Mouse (Mus musculus): ENCODE data around the gene Golm1. TPM values are rescaled to one million over a fixed set of nuclear protein-coding genes. Genes with fewer than 3 reads are reported as not detected.

Golm1 gene
- total RNA-seq, 1 experiment: 93.8 TPM

GRCm38 (mm10) chr13:59679908-59680307, 4.3 kb upstream of the Golm1 start:
- no peak for DNase-seq (ENCODE audit: low read depth, low spot score)
- peaks cover 6 to 16% of the 10 kb centered on the region in 2 experiments for H3K4me1 ChIP-seq (ENCODE audit: control insufficient read depth in 2 of 2, insufficient read depth in 2 of 2, low read length in 2 of 2, poor library complexity in 1 of 2)
- in situ Hi-C loops (cut with MboI; ENCODE audit: low sequenced_read_pairs in 2 of 2, unreplicated experiment in 2 of 2): no loop called here
- no peaks in the 10 kb centered on the region for H3K36me3 ChIP-seq (ENCODE audit: control insufficient read depth, insufficient read depth, low read length, poor library complexity, severe bottlenecking)
- peak overlapping the region; percentile 27 to 32; a peak in 2 of 4 replicates for H3K4me3 ChIP-seq (ENCODE audit: insufficient read depth in 1 of 2, low read depth in 1 of 2, low read length in 2 of 2, poor library complexity in 1 of 2, severe bottlenecking in 1 of 2)
- H3K9me3 ChIP-seq (ENCODE audit: control insufficient read depth, insufficient read depth, low read depth, low read length): no peaks in the 10 kb centered on the region
- H3K27ac ChIP-seq (ENCODE audit: insufficient read depth, low read depth, low read length, poor library complexity, severe bottlenecking): peak overlapping the region; percentile 59; the same call in 1 of the 2 replicates
- H3K9ac ChIP-seq (ENCODE audit: insufficient read depth, low read depth, low read length, poor library complexity, severe bottlenecking): peak overlapping the region; percentile 19; the same call in 1 of the 2 replicates
- TF ChIP-seq CHD2 (IDR thresholded peaks at IDR 0.05; ENCODE audit: low read depth, low read length) (no peak), ZNF384 (IDR thresholded peaks at IDR 0.05; ENCODE audit: low read depth, low read length) (no peak), MAFK (IDR thresholded peaks at IDR 0.05; ENCODE audit: insufficient read depth, low read depth, low read length) (no peak), ZC3H11A (IDR thresholded peaks at IDR 0.05; ENCODE audit: borderline replicate concordance, low read depth, low read length) (no peak), HCFC1 (IDR thresholded peaks at IDR 0.05; ENCODE audit: borderline replicate concordance, insufficient read depth, low read length) (no peak)

GRCm38 (mm10) chr13:59679306-59679705, 3.7 kb upstream of the Golm1 start:
- Histone ChIP-seq H3K4me3 (ENCODE audit: insufficient read depth in 1 of 2, low read depth in 1 of 2, low read length in 2 of 2, poor library complexity in 1 of 2, severe bottlenecking in 1 of 2) (peak overlapping the region; percentile 28 to 32), H3K27ac (ENCODE audit: insufficient read depth, low read depth, low read length, poor library complexity, severe bottlenecking) (peak overlapping the region; percentile 59; the same call in 1 of the 2 replicates), H3K36me3 (ENCODE audit: control insufficient read depth, insufficient read depth, low read length, poor library complexity, severe bottlenecking) (no peaks in the 10 kb centered on the region), H3K9ac (ENCODE audit: insufficient read depth, low read depth, low read length, poor library complexity, severe bottlenecking) (peak overlapping the region; percentile 18; the same call in 1 of the 2 replicates), H3K9me3 (ENCODE audit: control insufficient read depth, insufficient read depth, low read depth, low read length) (no peaks in the 10 kb centered on the region), H3K4me1 (ENCODE audit: control insufficient read depth in 2 of 2, insufficient read depth in 2 of 2, low read length in 2 of 2, poor library complexity in 1 of 2) (peaks cover 6 to 16% of the 10 kb centered on the region in 2 experiments)
- in situ Hi-C loops (cut with MboI; ENCODE audit: low sequenced_read_pairs in 2 of 2, unreplicated experiment in 2 of 2): no loop called here
- DNase-seq (ENCODE audit: low read depth, low spot score): no peak
- TF ChIP-seq CHD2 (IDR thresholded peaks at IDR 0.05; ENCODE audit: low read depth, low read length) (no peak), ZC3H11A (IDR thresholded peaks at IDR 0.05; ENCODE audit: borderline replicate concordance, low read depth, low read length) (no peak), ZNF384 (IDR thresholded peaks at IDR 0.05; ENCODE audit: low read depth, low read length) (no peak), HCFC1 (IDR thresholded peaks at IDR 0.05; ENCODE audit: borderline replicate concordance, insufficient read depth, low read length) (no peak), MAFK (IDR thresholded peaks at IDR 0.05; ENCODE audit: insufficient read depth, low read depth, low read length) (no peak)

GRCm38 (mm10) chr13:59676316-59677229, 962 bp upstream of the Golm1 start:
- no peak for DNase-seq (ENCODE audit: low read depth, low spot score)
- H3K4me1 ChIP-seq (ENCODE audit: control insufficient read depth in 2 of 2, insufficient read depth in 2 of 2, low read length in 2 of 2, poor library complexity in 1 of 2): peaks cover 8 to 22% of the 10 kb centered on the region in 2 experiments
- peaks cover 2% of the 10 kb centered on the region; the same call in 1 of the 2 replicates for H3K36me3 ChIP-seq (ENCODE audit: control insufficient read depth, insufficient read depth, low read length, poor library complexity, severe bottlenecking)
- H3K9me3 ChIP-seq (ENCODE audit: control insufficient read depth, insufficient read depth, low read depth, low read length): no peaks in the 10 kb centered on the region
- H3K27ac ChIP-seq (ENCODE audit: insufficient read depth, low read depth, low read length, poor library complexity, severe bottlenecking): no peak overlapping the region
- TF ChIP-seq CHD2 (IDR thresholded peaks at IDR 0.05; ENCODE audit: low read depth, low read length) (no peak), ZNF384 (IDR thresholded peaks at IDR 0.05; ENCODE audit: low read depth, low read length) (0 out of 2 replicates have a peak, but pooled peaks have one; percentile 21)
- no peak overlapping the region for H3K9ac ChIP-seq (ENCODE audit: insufficient read depth, low read depth, low read length, poor library complexity, severe bottlenecking)
- in situ Hi-C loops (cut with MboI; ENCODE audit: low sequenced_read_pairs in 2 of 2, unreplicated experiment in 2 of 2): no loop called here
- no peak overlapping the region for H3K4me3 ChIP-seq (ENCODE audit: insufficient read depth in 1 of 2, low read depth in 1 of 2, low read length in 2 of 2, poor library complexity in 1 of 2, severe bottlenecking in 1 of 2)

- Histone ChIP-seq H3K36me3 (ENCODE audit: control insufficient read depth, insufficient read depth, low read length, poor library complexity, severe bottlenecking) (peaks cover 2% of the 10 kb centered on the region; the same call in 1 of the 2 replicates), H3K9me3 (ENCODE audit: control insufficient read depth, insufficient read depth, low read depth, low read length) (no peaks in the 10 kb centered on the region), H3K4me3 (ENCODE audit: insufficient read depth in 1 of 2, low read depth in 1 of 2, low read length in 2 of 2, poor library complexity in 1 of 2, severe bottlenecking in 1 of 2) (peak overlapping the region; percentile 78 to 84), H3K4me1 (ENCODE audit: control insufficient read depth in 2 of 2, insufficient read depth in 2 of 2, low read length in 2 of 2, poor library complexity in 1 of 2) (peaks cover 2 to 23% of the 10 kb centered on the region in 2 experiments), H3K9ac (ENCODE audit: insufficient read depth, low read depth, low read length, poor library complexity, severe bottlenecking) (peak overlapping the region; percentile 87; the same call in 1 of the 2 replicates), H3K27ac (ENCODE audit: insufficient read depth, low read depth, low read length, poor library complexity, severe bottlenecking) (no peak overlapping the region)
- DNase-seq (ENCODE audit: low read depth, low spot score): no peak
- in situ Hi-C loops (cut with MboI; ENCODE audit: low sequenced_read_pairs in 2 of 2, unreplicated experiment in 2 of 2): no loop called here
- TF ChIP-seq MAFK (IDR thresholded peaks at IDR 0.05; ENCODE audit: insufficient read depth, low read depth, low read length) (no peak), ZNF384 (IDR thresholded peaks at IDR 0.05; ENCODE audit: low read depth, low read length) (no peak), ZC3H11A (IDR thresholded peaks at IDR 0.05; ENCODE audit: borderline replicate concordance, low read depth, low read length) (no peak), CHD2 (IDR thresholded peaks at IDR 0.05; ENCODE audit: low read depth, low read length) (no peak), HCFC1 (IDR thresholded peaks at IDR 0.05; ENCODE audit: borderline replicate concordance, insufficient read depth, low read length) (no peak)
Observed at GRCm38 (mm10) chr13:59674761-59675150, 855 bp downstream of the Golm1 start.

All from ES-E14 (cell line).